Mouse (Mus musculus) heart, embryonic 16.5 days (tissue): Measurements from ENCODE around the gene Txn1. TPM values are rescaled to one million over a fixed set of nuclear protein-coding genes. Genes with fewer than 3 reads are reported as not detected.
A peak's percentile ranks its signal among the peaks of the same experiment; 100 is the strongest.

Experiments
- ATAC-seq: fragments of 200-750 bp; cut with Nextera tagmentation; replicated peaks from 2 replicates; pipeline ENCODE4 v1.8.0; 2017; ENCODE audit warnings: moderate number of reproducible peaks; ENCODE audit not compliant: insufficient read depth, low FRiP score; ENCODE audit errors: extremely low read depth
- H3K27ac ChIP-seq: fragments of 300-500 bp; sonication (generic); 2 replicates; pipeline ENCODE4 v1.5.1; 2014; ENCODE audit warnings: mild to moderate bottlenecking, low read length, control low read depth, moderate library complexity
- H3K27me3 ChIP-seq: fragments of 300-500 bp; sonication (generic); 2 replicates; pipeline ENCODE4 v1.6.1; 2014; ENCODE audit warnings: low read length, mixed read lengths; ENCODE audit not compliant: control insufficient read depth, insufficient read depth
- H3K36me3 ChIP-seq: fragments of 300-500 bp; sonication (generic); 2 replicates; pipeline ENCODE4 v1.6.1; 2014; ENCODE audit not compliant: control insufficient read depth, insufficient read depth
- H3K4me1 ChIP-seq: fragments of 300-500 bp; sonication (generic); 2 replicates; pipeline ENCODE4 v1.6.1; 2014; ENCODE audit warnings: low read length, mixed read lengths; ENCODE audit not compliant: control insufficient read depth, insufficient read depth
- H3K4me2 ChIP-seq: fragments of 300-500 bp; sonication (generic); 2 replicates; pipeline ENCODE4 v1.6.1; 2014; ENCODE audit warnings: low read depth, mild to moderate bottlenecking, control low read depth, low read length
- H3K4me3 ChIP-seq: fragments of 300-500 bp; sonication (generic); 2 replicates; pipeline ENCODE4 v1.5.1; 2014; ENCODE audit warnings: mild to moderate bottlenecking, control low read depth, low read length
- H3K9ac ChIP-seq: fragments of 300-500 bp; sonication (generic); 2 replicates; pipeline ENCODE4 v1.6.1; 2014; ENCODE audit warnings: low read length, control low read depth
- H3K9me3 ChIP-seq: fragments of 300-500 bp; sonication (generic); replicated peaks from 2 replicates; pipeline ENCODE4 v1.6.1; 2016; ENCODE audit warnings: low read length; ENCODE audit not compliant: control insufficient read depth
- WGBS: fragments of 180-500 bp; shearing (Covaris S2); extraction: QIAGEN DNeasy Blood & Tissue Kit; methylation state at CpG from one replicate; pipeline ENCODE4 v1.1.7; 2014; 5-methylcytosine and 5-hydroxymethylcytosine counted together
- polyA plus RNA-seq: library from polyadenylated mRNA; unstranded; fragments of >200 nt; fragmentation: Nextera tagmentation; extraction: Ambion mirVana; gene quantifications from 2 replicates; pipeline ENCODE4 v1.2.1, GENCODE M21; 2015

Gene Txn1
- polyA plus RNA-seq, 1 experiment from 2014 or later, result 304 TPM

DNA sequence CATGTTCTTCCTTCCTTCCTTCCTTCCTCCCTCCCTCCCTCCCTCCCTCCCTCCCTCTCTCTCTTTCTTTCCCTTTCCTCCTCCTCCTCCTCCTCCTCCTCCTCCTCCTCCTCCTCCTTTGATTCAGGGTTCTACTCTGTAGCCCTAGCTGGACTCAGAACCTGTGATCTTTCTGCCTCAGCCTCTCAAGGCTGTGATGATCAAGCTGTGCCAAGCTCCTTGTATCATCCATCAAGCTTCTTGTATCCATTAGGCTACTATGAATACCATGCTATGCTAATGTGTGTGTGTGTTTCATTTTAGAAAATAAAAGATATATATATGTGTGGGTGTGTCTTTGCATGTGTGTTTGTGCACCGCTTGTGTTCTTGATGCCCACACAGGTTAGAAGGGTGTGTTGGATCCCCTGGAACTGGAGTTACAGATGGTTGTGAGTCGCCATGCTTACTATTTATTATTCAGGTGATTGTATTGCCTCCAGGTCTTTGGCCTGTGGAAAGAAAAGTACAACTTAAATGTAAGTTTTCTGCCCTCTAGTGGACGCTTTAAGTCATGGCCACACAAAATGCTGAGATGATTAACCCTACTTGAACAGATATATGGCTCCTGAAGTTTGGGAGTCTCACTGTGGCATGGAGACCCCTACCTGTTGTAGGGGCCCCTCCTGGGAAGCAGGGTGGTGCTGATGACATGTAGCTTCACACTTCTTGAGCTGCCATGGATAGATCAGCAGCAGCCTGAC lies 28.6 kb downstream of the Txn1 start:
- H3K9me3 ChIP-seq, result 0 out of 2 replicates have a peak, but pooled peaks cover 5% of the 10 kb centered on the region
- H3K4me2 ChIP-seq, result no peak overlapping the region
- H3K9ac ChIP-seq, result no peak overlapping the region
- 24% methylated on average over 3 of the region's 3 CpGs for WGBS
- no peaks in the 10 kb centered on the region for H3K27me3 ChIP-seq
- no peak overlapping the region for H3K27ac ChIP-seq
- no peak overlapping the region for H3K4me3 ChIP-seq
- H3K4me1 ChIP-seq, result no peaks in the 10 kb centered on the region
- H3K36me3 ChIP-seq, result no peaks in the 10 kb centered on the region
- no peak for ATAC-seq

- no peak overlapping the region for H3K4me3 ChIP-seq
- no peaks in the 10 kb centered on the region for H3K9me3 ChIP-seq
- no peak overlapping the region for H3K27ac ChIP-seq
- no peak overlapping the region for H3K9ac ChIP-seq
- 72% methylated on average over 6 of the region's 6 CpGs for WGBS
- no peak overlapping the region for H3K4me2 ChIP-seq
- ATAC-seq, result no peak
- H3K36me3 ChIP-seq, result no peaks in the 10 kb centered on the region
- no peaks in the 10 kb centered on the region for H3K27me3 ChIP-seq
- no peaks in the 10 kb centered on the region for H3K4me1 ChIP-seq
Measured at GRCm38 (mm10) chr4:57924556-57925071, 31.6 kb downstream of the Txn1 start.

GRCm38 (mm10) chr4:57922171-57922570 lies 34.0 kb downstream of the Txn1 start:
- no peaks in the 10 kb centered on the region for H3K27me3 ChIP-seq
- no peak for ATAC-seq
- no peaks in the 10 kb centered on the region for H3K4me1 ChIP-seq
- WGBS, result 61% methylated on average over 5 of the region's 5 CpGs
- H3K27ac ChIP-seq, result no peak overlapping the region
- H3K36me3 ChIP-seq, result no peaks in the 10 kb centered on the region
- H3K4me3 ChIP-seq, result no peak overlapping the region
- H3K9me3 ChIP-seq, result no peaks in the 10 kb centered on the region
- H3K4me2 ChIP-seq, result no peak overlapping the region
- H3K9ac ChIP-seq, result no peak overlapping the region

DNA sequence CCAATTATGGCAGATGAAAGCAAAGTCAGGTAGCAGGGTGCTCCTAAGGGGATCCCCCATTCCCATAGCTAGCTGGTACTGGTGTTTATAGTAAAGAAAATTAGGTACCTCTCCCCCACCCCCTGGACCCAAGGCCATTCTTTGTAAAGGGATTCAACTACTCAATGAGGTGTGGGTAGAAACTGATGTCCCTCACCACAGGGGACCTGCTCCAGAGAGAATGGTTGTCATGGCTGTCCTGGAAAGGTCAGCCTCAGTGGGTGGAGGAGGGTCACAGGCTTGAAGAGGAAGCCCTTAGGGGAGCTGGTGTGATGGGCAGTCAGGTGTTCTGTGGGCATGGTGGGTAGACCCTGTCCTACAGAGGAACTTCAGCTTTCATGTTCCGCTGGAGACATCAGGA lies 35.7 kb downstream of the Txn1 start:
- no peak for ATAC-seq
- H3K4me1 ChIP-seq, result peaks cover 4% of the 10 kb centered on the region
- no peak overlapping the region for H3K4me3 ChIP-seq
- no peak overlapping the region for H3K27ac ChIP-seq
- WGBS, result 88% methylated on average over 1 of the region's 1 CpGs
- H3K27me3 ChIP-seq, result no peaks in the 10 kb centered on the region
- H3K36me3 ChIP-seq, result no peaks in the 10 kb centered on the region
- H3K4me2 ChIP-seq, result no peak overlapping the region
- no peaks in the 10 kb centered on the region for H3K9me3 ChIP-seq
- H3K9ac ChIP-seq, result no peak overlapping the region

DNA sequence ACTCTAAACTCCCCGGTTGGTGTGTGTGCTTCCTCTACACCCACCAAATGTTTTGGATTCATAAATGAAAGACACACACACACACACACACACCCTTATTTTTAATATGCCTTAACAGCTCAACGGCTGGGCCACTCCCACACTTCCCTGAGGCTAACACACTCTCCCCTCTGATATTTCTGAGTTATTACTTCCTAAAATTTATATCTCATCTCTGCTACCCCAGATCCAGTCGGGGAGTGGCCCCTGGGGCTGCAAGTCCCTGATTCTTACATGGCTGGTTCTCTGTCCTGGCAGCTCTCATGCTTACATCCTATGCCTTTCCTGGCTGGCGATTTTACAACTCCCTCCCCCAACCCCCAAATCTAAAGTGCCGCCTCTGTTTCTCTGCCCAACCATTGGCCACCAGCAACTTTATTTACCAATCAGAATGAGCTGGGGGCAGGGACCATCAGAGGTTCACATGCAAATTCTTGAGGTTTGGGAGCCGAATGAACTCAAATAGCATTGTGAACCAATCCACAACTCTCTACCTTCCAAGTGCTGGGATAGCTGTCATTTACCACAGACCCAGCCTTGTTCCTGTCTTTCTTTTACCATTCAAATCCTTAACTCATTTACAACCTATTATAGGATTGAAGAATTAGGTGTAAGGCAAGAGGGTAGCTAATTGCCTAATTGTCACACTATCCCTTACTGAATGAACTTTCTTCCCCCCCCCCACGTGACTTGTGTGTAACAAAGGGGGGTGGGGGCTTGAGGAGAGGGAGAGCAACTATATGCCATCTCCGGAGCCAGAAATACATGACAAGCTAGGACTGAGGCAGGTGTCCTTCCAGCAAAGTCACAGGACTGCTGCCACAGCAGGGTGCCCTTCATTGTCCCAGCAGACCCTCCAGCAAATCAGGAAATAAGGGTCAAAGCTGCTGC lies 36.5 kb downstream of the Txn1 start:
- no peak overlapping the region for H3K27ac ChIP-seq
- H3K9me3 ChIP-seq, result no peaks in the 10 kb centered on the region
- 34% methylated on average over 8 of the region's 8 CpGs for WGBS
- H3K4me3 ChIP-seq, result no peak overlapping the region
- no peaks in the 10 kb centered on the region for H3K27me3 ChIP-seq
- no peak for ATAC-seq
- H3K9ac ChIP-seq, result no peak overlapping the region
- no peak overlapping the region for H3K4me2 ChIP-seq
- peaks cover 11% of the 10 kb centered on the region for H3K4me1 ChIP-seq
- H3K36me3 ChIP-seq, result no peaks in the 10 kb centered on the region

- WGBS, result 73% methylated on average over 4 of the region's 4 CpGs
- Histone ChIP-seq H3K27me3 (no peaks in the 10 kb centered on the region), H3K4me1 (peaks cover 11% of the 10 kb centered on the region), H3K27ac (no peak overlapping the region), H3K9me3 (0 out of 2 replicates have a peak, but pooled peaks cover 3% of the 10 kb centered on the region), H3K4me2 (no peak overlapping the region; the same call in 1 of the 2 replicates), H3K9ac (no peak overlapping the region), H3K4me3 (no peak overlapping the region), H3K36me3 (no peaks in the 10 kb centered on the region)
- ATAC-seq, result no peak
Measured at GRCm38 (mm10) chr4:57916711-57917110, 39.5 kb downstream of the Txn1 start.

GRCm38 (mm10) chr4:57916201-57916661 lies 40.0 kb downstream of the Txn1 start, which contains the start of gene D630039A03Rik:
TSS of gene D630039A03Rik (minus strand) at chr4:57916297.
- no peaks in the 10 kb centered on the region for H3K36me3 ChIP-seq
- peak within 1 kb of the TSS; percentile 58 for H3K4me2 ChIP-seq
- H3K4me1 ChIP-seq, result peaks cover 11% of the 10 kb centered on the region
- H3K9me3 ChIP-seq, result 0 out of 2 replicates have a peak, but pooled peaks cover 3% of the 10 kb centered on the region
- WGBS, result 6% methylated on average over 9 of the region's 9 CpGs
- no peak within 1 kb of the TSS for H3K27ac ChIP-seq
- no peaks in the 10 kb centered on the region for H3K27me3 ChIP-seq
- 0 out of 2 replicates have a peak within 1 kb of the TSS, but pooled peaks have one; percentile 4 for H3K9ac ChIP-seq
- no peak for ATAC-seq
- H3K4me3 ChIP-seq, result peak within 1 kb of the TSS; percentile 25

GRCm38 (mm10) chr4:57915216-57915965 lies 40.8 kb downstream of the Txn1 start:
- Histone ChIP-seq H3K4me3 (peak overlapping the region; percentile 25), H3K36me3 (no peaks in the 10 kb centered on the region), H3K4me2 (peak overlapping the region; percentile 58), H3K4me1 (peaks cover 11% of the 10 kb centered on the region), H3K9me3 (0 out of 2 replicates have a peak, but pooled peaks cover 3% of the 10 kb centered on the region), H3K27ac (no peak overlapping the region), H3K27me3 (no peaks in the 10 kb centered on the region), H3K9ac (0 out of 2 replicates have a peak overlapping the region, but pooled peaks have one; percentile 4)
- WGBS, result 32% methylated on average over 17 of the region's 17 CpGs
- ATAC-seq, result no peak; the same call in 1 of the 2 replicates
